Mouse (Mus musculus) lung, embryonic 15.5 days (tissue): ENCODE results near the gene Cdhr4. TPM values are rescaled to one million over a fixed set of nuclear protein-coding genes. Genes with fewer than 3 reads are reported as not detected.

Source experiments
- ATAC-seq: fragments of 200-750 bp; cut with Nextera tagmentation; 2 replicates; pipeline ENCODE4 v1.8.0; 2017; ENCODE audit warnings: moderate number of reproducible peaks, borderline replicate concordance; ENCODE audit not compliant: low FRiP score, low TSS enrichment; ENCODE audit errors: extremely low read depth
- H3K27ac ChIP-seq: fragments of 300-500 bp; sonication (generic); 2 replicates; pipeline ENCODE4 v1.5.1; 2015; ENCODE audit warnings: moderate library complexity, mild to moderate bottlenecking, inconsistent platforms
- H3K27me3 ChIP-seq: fragments of 300-500 bp; sonication (generic); 2 replicates; pipeline ENCODE4 v1.6.1; 2015; ENCODE audit warnings: inconsistent platforms
- H3K36me3 ChIP-seq: fragments of 300-500 bp; sonication (generic); 2 replicates; pipeline ENCODE4 v1.6.1; 2015; ENCODE audit warnings: inconsistent platforms
- H3K4me1 ChIP-seq: fragments of 300-500 bp; sonication (generic); 2 replicates; pipeline ENCODE4 v1.6.1; 2015; ENCODE audit warnings: inconsistent platforms
- H3K4me2 ChIP-seq: fragments of 300-500 bp; sonication (generic); 2 replicates; pipeline ENCODE4 v1.6.1; 2015; ENCODE audit warnings: inconsistent platforms, mild to moderate bottlenecking, moderate library complexity
- H3K4me3 ChIP-seq: fragments of 300-500 bp; sonication (generic); 2 replicates; pipeline ENCODE4 v1.5.1; 2015; ENCODE audit warnings: mild to moderate bottlenecking, inconsistent platforms
- H3K9ac ChIP-seq: fragments of 300-500 bp; sonication (generic); 2 replicates; pipeline ENCODE4 v1.6.1; 2015; ENCODE audit warnings: inconsistent platforms
- H3K9me3 ChIP-seq: fragments of 300-500 bp; sonication (generic); 2 replicates; pipeline ENCODE4 v1.6.1; 2016; ENCODE audit warnings: inconsistent platforms
- WGBS: fragments of 180-500 bp; shearing (Covaris S2); methylation state at CpG from one replicate; pipeline ENCODE4 v1.1.7; 2015; 5-methylcytosine and 5-hydroxymethylcytosine counted together
- polyA plus RNA-seq: library from polyadenylated mRNA; unstranded; fragments of >200 nt; fragmentation: Nextera tagmentation; extraction: Ambion mirVana; gene quantifications from 2 replicates; pipeline ENCODE4 v1.2.1, GENCODE M21; 2015

The Cdhr4 gene
- polyA plus RNA-seq, result 5.2 and 6.1 TPM in 2 replicates

DNA sequence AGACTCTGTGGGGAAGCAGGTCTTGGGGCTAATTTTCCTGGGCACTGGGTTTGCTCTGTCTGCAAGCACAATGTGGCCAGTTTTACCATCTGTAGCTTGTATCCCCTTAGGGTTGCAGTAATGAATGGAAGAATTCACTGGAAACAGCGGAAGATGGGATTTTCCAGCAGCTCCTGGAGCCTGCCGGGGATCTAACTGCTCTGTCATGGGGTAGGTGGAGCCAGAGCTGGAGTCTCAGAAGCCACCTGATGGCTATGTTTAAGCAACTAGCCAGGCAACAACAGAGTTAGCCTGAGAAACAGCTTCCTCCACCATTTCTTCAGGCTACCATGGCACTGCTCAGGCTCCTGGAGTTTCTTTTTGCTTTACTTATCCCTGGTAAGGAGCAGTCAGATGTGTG, at the start of gene Cdhr4:
Gene Cdhr4 (plus strand): TSS at position 301 of the 400 bp plus-strand sequence.
- no peaks in the 10 kb centered on the region for H3K9me3 ChIP-seq
- H3K27ac ChIP-seq, result no peak within 1 kb of the TSS
- 63% methylated on average over 2 of the region's 2 CpGs for WGBS
- no peaks in the 10 kb centered on the region for H3K36me3 ChIP-seq
- no peaks in the 10 kb centered on the region for H3K4me1 ChIP-seq
- H3K9ac ChIP-seq, result no peak within 1 kb of the TSS
- no peaks in the 10 kb centered on the region for H3K27me3 ChIP-seq
- no peak for ATAC-seq
- H3K4me2 ChIP-seq, result no peak within 1 kb of the TSS
- H3K4me3 ChIP-seq, result no peak within 1 kb of the TSS

DNA sequence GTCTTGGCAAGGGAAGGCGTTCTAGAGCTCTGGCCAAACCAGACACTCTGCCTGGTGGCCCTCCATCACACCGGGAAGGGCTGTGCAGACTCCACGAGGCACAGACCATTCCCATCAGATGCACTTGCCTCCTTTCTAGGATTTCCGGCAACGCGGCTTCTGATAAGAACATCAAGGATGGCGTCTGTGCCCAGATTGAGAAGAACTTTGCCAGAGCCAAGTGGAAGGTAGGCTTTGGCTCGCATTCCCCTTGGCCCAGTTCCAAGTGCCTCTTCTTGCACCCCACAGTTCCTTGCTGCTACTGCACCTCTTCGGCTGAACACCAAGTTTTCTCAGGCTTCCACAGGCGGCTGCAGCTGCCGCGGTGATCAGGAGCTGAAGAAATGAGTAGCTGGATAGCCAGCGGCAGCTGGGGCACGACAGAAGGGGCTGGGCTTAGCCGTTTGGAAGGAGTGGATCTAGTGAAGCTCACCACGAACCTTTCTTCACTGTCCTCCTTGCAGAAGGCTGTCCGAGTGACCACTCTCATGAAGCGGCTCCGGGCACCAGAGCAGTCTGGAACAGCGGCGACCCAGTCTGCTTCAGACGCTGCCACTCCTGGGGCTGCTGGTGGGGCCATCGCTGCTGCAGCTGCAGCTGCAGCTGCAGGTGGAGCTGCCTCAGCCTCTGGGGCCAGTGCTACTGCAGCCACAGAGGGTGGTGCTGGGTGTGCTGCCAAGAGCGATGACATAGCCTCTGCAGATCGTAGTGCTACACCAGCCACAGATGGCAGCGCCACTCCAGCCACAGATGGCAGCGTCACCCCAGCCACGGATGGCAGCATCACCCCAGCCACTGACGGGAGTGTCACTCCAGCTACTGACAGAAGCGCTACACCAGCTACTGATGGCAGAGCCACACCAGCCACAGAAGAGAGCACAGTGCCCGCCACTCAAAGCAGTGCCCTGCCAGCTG, 44.8 kb upstream of the Cdhr4 start:
- no peak for ATAC-seq
- H3K4me3 ChIP-seq, result no peak overlapping the region
- no peaks in the 10 kb centered on the region for H3K27me3 ChIP-seq
- WGBS, result 76% methylated on average over 31 of the region's 31 CpGs
- H3K9ac ChIP-seq, result no peak overlapping the region
- H3K4me2 ChIP-seq, result no peak overlapping the region
- no peaks in the 10 kb centered on the region for H3K9me3 ChIP-seq
- H3K4me1 ChIP-seq, result peaks cover 18% of the 10 kb centered on the region
- no peak overlapping the region for H3K27ac ChIP-seq
- H3K36me3 ChIP-seq, result no peaks in the 10 kb centered on the region

DNA sequence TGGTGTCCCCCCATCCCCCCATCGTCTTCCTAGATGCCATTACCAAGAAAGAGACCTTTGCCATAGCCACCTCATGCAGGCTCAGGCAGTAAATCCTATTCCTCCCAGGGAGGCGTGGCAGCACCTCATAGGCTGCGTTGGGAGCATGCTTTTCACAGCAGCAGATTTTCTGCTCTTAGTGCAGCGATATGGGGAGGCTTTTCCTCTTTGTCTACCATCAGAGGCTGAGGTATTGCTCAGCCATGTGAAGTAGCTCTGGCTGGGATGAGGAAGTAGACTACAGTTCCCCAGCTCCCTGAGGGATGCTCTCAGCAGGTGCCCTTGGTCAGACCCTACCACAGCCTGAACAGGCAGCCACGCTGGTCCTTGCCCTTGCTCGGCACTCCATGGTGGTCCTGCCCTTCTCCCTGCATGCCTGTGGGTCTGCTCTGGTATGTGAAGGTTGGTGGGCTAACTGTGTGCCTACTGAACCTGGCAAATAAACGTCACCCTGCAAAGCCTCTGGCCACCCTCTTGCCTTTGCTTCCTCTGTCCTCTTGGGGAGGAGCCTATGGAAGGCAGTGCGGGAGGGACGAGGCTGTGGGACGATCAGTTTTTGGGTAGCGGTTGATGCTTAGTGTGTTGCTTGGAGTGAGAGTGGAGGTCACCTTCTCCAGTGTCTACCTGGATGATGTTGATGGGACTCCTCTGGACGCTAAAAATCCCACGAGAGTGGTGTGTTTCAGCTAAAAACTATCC, 42.9 kb upstream of the Cdhr4 start:
- 80% methylated on average over 13 of the region's 13 CpGs for WGBS
- H3K9ac ChIP-seq, result no peak overlapping the region
- H3K27ac ChIP-seq, result no peak overlapping the region
- H3K9me3 ChIP-seq, result no peaks in the 10 kb centered on the region
- no peaks in the 10 kb centered on the region for H3K36me3 ChIP-seq
- H3K4me2 ChIP-seq, result no peak overlapping the region
- H3K4me3 ChIP-seq, result no peak overlapping the region
- no peaks in the 10 kb centered on the region for H3K27me3 ChIP-seq
- peaks cover 21% of the 10 kb centered on the region for H3K4me1 ChIP-seq
- ATAC-seq, result no peak

DNA sequence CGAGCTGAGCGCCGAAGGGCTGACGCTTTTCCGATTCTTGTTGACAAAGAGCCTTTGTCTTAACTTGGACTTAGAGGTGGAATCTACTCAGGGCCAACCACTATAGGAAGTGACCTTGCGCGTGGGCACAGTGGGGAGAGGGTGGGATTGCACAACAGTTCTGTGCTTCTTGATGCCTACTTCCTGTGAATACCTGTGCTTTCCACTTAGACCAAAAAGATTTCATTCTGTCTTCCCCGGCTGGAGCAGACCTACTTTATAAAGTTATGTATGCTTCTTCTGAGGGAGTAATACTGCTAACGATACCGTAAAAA, 42.4 kb upstream of the Cdhr4 start, which contains the start of gene Traip:
Gene Traip (plus strand): TSS at position 215 of the 314 bp plus-strand sequence.
- H3K9me3 ChIP-seq, result no peaks in the 10 kb centered on the region
- peak within 1 kb of the TSS; percentile 73 for H3K4me2 ChIP-seq
- peak within 1 kb of the TSS; percentile 63 for H3K9ac ChIP-seq
- no peak for ATAC-seq
- 87% methylated on average over 10 of the region's 10 CpGs for WGBS
- H3K36me3 ChIP-seq, result no peaks in the 10 kb centered on the region
- H3K4me3 ChIP-seq, result peak within 1 kb of the TSS; percentile 68
- H3K27ac ChIP-seq, result peak within 1 kb of the TSS; percentile 73
- H3K27me3 ChIP-seq, result no peaks in the 10 kb centered on the region
- peaks cover 21% of the 10 kb centered on the region for H3K4me1 ChIP-seq

DNA sequence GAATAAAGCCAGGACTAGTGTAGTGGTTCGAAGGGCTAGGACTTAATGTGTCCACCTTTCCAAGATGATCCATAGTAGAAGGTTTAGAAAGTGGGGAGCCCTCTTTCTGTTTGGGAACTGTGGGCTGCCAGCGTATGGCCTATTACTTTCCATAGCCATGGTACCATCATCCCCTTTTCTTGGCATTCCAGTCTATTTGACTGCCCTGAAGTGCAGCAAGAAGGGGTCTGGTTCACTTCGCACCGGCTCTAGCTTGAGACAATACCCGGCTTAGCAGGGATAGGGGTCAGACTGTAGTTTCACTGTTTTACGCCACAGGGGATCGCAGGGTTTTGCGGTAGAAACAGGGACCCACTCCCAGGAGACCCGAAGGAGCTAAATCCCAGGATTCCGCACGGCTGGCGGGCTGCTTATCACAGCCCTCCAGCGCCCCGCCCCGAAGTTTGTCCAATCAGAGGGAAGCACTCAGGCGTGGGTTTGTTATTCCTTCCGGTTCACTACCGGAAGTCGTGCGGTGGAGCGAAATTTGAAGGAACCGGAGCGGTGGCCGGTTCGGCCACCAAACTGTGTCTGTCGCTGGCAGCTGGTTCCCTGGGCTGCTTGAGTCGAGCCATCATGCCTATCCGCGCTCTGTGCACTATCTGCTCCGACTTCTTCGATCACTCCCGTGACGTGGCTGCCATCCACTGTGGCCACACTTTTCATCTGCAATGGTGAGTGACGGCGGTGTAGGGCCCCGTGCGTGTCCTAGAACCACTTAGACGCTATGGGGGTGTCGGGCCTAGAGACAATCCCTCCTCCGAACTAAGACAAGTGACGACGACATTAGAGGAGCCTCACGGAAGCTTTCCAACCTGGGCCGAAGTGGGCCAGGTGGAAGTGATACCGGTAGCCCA, 41.6 kb upstream of the Cdhr4 start:
- Histone ChIP-seq H3K36me3 (no peaks in the 10 kb centered on the region), H3K4me1 (peaks cover 23% of the 10 kb centered on the region), H3K27ac (peak overlapping the region; percentile 73), H3K9ac (peak overlapping the region; percentile 63), H3K4me2 (peak overlapping the region; percentile 73), H3K9me3 (no peaks in the 10 kb centered on the region), H3K4me3 (peak overlapping the region; percentile 68), H3K27me3 (no peaks in the 10 kb centered on the region)
- ATAC-seq, result peak; percentile 94; the same call in 1 of the 2 replicates
- 11% methylated on average over 45 of the region's 45 CpGs for WGBS

- H3K27me3 ChIP-seq, result no peaks in the 10 kb centered on the region
- H3K4me3 ChIP-seq, result no peak overlapping the region
- peaks cover 19% of the 10 kb centered on the region for H3K4me1 ChIP-seq
- 74% methylated on average over 6 of the region's 6 CpGs for WGBS
- no peaks in the 10 kb centered on the region for H3K9me3 ChIP-seq
- H3K9ac ChIP-seq, result no peak overlapping the region
- no peak overlapping the region for H3K4me2 ChIP-seq
- ATAC-seq, result no peak
- H3K36me3 ChIP-seq, result peaks cover 31% of the 10 kb centered on the region
- no peak overlapping the region for H3K27ac ChIP-seq
These were observed 36.5 kb upstream of the Cdhr4 start for GRCm38 (mm10) chr9:107955613-107956289.

GRCm38 (mm10) chr9:107957141-107957540, 35.2 kb upstream of the Cdhr4 start:
- Histone ChIP-seq H3K9me3 (no peaks in the 10 kb centered on the region), H3K27ac (no peak overlapping the region), H3K36me3 (peaks cover 44% of the 10 kb centered on the region), H3K9ac (no peak overlapping the region), H3K27me3 (no peaks in the 10 kb centered on the region), H3K4me1 (peaks cover 10% of the 10 kb centered on the region), H3K4me3 (no peak overlapping the region), H3K4me2 (no peak overlapping the region)
- no peak for ATAC-seq
- 57% methylated on average over 6 of the region's 6 CpGs for WGBS

DNA sequence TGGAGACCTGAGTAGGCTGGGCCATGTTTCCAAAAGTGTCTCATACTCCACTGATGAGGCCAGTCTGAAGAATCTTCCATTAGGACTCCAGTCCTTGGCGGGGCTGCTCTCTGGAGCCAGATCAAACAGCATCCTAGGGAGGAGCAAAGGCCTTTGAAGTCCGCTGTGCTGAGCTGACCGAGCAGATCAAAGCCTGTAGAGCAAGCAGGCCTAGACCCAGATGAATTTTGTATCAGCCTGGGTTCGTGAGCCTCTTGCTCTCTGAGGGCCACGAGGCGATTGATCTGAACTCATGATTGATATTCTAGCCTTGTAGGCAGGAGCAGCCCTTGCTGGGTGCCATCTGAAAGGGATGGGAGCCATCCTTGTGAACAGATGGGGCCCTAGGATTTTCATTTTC, 32.4 kb upstream of the Cdhr4 start:
- Histone ChIP-seq H3K9me3 (no peaks in the 10 kb centered on the region), H3K27me3 (no peaks in the 10 kb centered on the region), H3K9ac (no peak overlapping the region), H3K4me2 (no peak overlapping the region), H3K4me1 (peaks cover 10% of the 10 kb centered on the region; the same call in 1 of the 2 replicates), H3K4me3 (no peak overlapping the region), H3K36me3 (peaks cover 52% of the 10 kb centered on the region), H3K27ac (no peak overlapping the region)
- 46% methylated on average over 6 of the region's 6 CpGs for WGBS
- ATAC-seq, result no peak

GRCm38 (mm10) chr9:107960928-107961327, 31.4 kb upstream of the Cdhr4 start:
- ATAC-seq, result no peak
- no peak overlapping the region for H3K4me2 ChIP-seq
- no peak overlapping the region for H3K27ac ChIP-seq
- H3K36me3 ChIP-seq, result peaks cover 54% of the 10 kb centered on the region
- no peak overlapping the region for H3K4me3 ChIP-seq
- H3K9ac ChIP-seq, result no peak overlapping the region
- H3K27me3 ChIP-seq, result no peaks in the 10 kb centered on the region
- WGBS, result 64% methylated on average over 4 of the region's 4 CpGs
- peaks cover 7% of the 10 kb centered on the region; the same call in 1 of the 2 replicates for H3K4me1 ChIP-seq
- H3K9me3 ChIP-seq, result no peaks in the 10 kb centered on the region

- H3K4me1 ChIP-seq, result peaks cover 5% of the 10 kb centered on the region; the same call in 1 of the 2 replicates
- WGBS, result 89% methylated on average over 10 of the region's 10 CpGs
- no peaks in the 10 kb centered on the region for H3K9me3 ChIP-seq
- peaks cover 54% of the 10 kb centered on the region for H3K36me3 ChIP-seq
- no peak overlapping the region for H3K9ac ChIP-seq
- H3K4me3 ChIP-seq, result no peak overlapping the region
- H3K27me3 ChIP-seq, result no peaks in the 10 kb centered on the region
- no peak overlapping the region for H3K27ac ChIP-seq
- ATAC-seq, result no peak
- no peak overlapping the region for H3K4me2 ChIP-seq
These were observed 30.9 kb upstream of the Cdhr4 start for GRCm38 (mm10) chr9:107961351-107961762.

- H3K9ac ChIP-seq, result no peak overlapping the region
- H3K4me2 ChIP-seq, result no peak overlapping the region
- WGBS, result 48% methylated on average over 5 of the region's 5 CpGs
- H3K36me3 ChIP-seq, result peaks cover 51% of the 10 kb centered on the region
- no peak overlapping the region for H3K27ac ChIP-seq
- H3K4me3 ChIP-seq, result no peak overlapping the region
- H3K9me3 ChIP-seq, result no peaks in the 10 kb centered on the region
- H3K27me3 ChIP-seq, result no peaks in the 10 kb centered on the region
- ATAC-seq, result no peak
- H3K4me1 ChIP-seq, result peaks cover 5% of the 10 kb centered on the region; the same call in 1 of the 2 replicates
These were observed 30.4 kb upstream of the Cdhr4 start for GRCm38 (mm10) chr9:107961881-107962280.
